Mouse (Mus musculus): ENCODE measurements around the gene Htra1.

GRCm38 (mm10) chr7:131001976-131002726, 66.2 kb downstream of the Htra1 start:
- TF ChIP-seq CTCF (IDR thresholded peaks at IDR 0.05; ENCODE audit: extremely low read depth, insufficient read depth, insufficient read length, insufficient replicate concordance) (no peak), POLR2A (IDR thresholded peaks at IDR 0.05; ENCODE audit: low read depth, low read length) (no peak)
